Mouse (Mus musculus) frontal cortex, postnatal 36 days (tissue): ENCODE measurements at regions not wholly inside any gene's neighbourhood (a gene's known extent, or its start where the extent isn't known, plus 50 kb on each side); places are given as distances from the start of the nearest gene placed in this dataset.

Experiments
- DNase-seq, 2 experiments: peaks; one replicate each; pipeline ENCODE4 v3.0.0; 2022; ENCODE audit warnings: low spot score in 2 of 2

DNA sequence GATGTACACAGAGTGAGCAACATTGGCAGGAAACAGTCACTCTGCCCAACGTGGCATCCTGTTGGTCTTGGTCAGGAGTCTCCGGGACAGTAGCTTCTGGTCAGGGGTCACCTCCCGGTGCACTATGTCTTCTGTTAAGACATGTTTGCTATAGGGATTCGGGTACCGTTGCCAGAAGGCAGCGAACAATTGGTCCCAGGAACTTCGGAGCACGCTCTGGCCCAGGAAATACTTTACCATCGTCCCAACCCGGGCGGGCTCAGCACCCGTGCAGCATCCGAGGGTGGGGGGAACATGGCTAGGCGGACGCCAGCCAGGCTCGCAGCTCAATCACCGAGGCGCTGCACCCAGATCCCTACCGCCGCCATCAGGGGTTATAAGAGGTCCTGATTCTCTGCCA lies 80.6 kb upstream of the Adam23 start:
- no peak for DNase-seq

DNA sequence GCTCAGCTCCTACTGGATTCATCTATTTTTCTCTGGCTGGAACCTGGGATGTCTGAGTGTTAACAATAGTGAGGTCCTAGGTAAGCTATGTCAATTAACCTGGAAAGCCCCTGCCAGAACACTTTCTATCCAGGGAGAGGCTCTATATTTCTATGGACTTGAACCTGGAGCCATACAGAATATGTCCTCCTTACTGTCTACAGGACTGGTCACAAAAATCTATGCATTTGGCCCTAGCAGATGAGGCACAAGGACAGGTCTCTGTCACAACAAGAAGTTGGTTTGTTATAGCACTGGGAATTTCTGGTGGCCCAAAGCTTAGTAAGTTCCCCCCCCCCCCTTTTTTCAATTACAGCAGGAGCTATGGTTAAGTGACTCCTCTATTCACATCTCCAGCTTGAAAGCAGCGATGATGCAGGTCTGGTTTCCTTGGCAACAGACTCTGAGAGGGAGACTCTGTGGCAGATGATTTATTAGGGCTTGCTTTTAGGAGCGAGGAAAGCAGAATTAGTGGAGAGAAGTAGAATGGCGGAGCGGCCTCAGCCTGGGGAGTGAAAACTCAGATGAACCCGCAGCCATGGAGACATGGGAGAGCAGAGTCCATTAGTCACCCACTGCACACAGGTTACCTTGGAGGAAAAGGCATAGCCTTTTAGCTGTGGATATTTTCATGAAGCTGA lies 77.9 kb upstream of the Adam23 start:
- DNase-seq = peak; percentile 25 to 61

DNA sequence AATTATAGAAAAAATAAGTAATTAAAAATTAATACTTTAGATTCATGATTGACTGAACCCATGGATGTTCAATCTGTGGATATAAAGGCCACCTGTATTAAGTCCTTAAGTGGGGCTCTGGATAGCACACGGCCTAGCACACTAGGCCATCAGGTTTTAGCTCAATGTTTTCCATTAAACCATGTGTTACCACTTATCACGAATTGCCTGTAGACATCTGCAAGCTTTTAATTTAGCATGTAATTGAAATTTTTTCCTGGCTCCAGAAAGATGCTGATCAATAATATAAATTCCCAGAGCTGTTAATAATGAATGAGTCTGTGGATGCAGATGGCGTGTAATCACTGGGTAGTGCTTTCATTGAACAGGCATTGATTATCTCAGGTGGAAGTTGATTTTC lies 76.8 kb upstream of the Adam23 start:
- DNase-seq = no peak

DNA sequence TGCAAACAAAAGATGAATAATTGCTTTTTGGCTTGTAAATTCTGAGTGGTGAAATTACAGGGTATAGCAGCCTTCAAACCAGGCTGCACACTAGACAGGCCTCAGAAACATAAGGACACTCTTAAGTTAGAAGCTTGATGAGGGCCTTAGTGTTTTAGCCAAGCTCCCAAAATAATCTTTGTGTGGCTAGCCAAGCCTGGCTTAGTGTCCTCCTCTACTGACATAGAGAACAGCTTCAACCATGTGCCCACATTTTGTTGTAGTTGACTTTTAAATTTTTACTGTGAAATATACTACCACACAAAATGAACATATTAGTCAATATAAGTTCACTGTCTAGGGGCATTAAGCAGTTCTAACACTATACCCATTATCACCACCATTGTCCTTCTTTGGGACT lies 76.1 kb upstream of the Adam23 start:
- no peak for DNase-seq

DNA sequence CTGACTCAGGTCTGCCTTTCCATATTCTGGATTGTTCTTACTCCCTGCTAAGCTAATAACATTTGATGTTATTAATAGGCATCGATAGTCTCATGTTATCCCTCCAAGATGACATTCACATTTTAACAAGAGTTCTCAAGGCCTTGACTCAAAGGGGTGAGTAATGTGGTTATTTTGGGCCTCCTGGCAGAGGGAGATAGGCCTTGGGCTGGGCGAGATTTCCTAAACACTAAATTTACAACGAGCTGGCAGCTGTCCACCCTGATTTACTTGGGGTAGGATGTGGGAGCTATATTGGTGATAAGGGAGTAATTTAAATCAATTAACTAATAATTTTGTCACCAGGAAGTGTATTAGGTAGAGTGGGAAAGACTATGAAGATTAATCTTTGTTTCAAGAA lies 62.6 kb upstream of the Adam23 start:
- DNase-seq = no peak

DNA sequence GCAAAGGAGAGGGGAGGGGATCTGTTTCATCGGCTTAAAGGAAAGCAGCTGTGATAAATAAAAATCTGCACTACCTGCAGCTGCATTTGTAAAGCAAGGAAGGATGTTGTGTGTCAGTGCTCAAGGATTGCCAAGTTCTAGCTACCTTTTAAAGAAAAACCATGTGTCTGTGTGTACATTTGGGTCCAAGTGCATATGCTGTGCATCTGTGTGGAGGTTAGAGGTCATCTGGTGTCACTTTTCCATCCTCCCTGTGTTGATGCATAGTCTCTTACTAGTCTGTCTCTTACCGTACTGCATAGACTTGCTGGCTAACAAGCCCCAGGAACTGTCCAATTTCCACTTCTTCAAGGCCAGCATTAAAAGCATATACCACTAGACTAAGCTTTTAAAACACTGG lies 60.6 kb upstream of the Adam23 start:
- DNase-seq = no peak

DNA sequence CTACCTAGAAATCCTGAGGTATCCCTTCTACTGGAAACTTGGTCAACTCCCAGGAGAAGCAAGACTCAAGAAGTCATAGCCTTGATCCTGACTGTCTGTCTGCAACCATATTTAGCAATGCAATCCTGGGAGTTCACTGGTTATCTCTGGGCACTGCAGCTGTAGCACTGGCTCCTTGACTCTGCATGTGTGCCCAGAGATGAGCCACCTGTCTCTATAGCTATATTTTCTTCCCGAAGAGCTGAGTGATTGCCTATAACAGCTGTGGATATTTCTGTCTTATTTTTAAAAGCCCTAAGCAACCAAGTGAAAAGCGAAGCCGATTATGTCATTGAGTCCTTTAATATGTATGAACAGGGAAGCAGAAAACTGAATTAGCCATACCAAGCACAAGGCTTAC lies 50.3 kb upstream of the Adam23 start:
- no peak for DNase-seq
